Mouse (Mus musculus) adrenal gland, adult 18-20 months (tissue): ENCODE data around the gene Nck1. TPM values are rescaled to one million over a fixed set of nuclear protein-coding genes. Genes with fewer than 3 reads are reported as not detected.

Experiments used
- DNase-seq, 2 experiments: peaks; one replicate each; pipeline ENCODE4 v3.0.0; 2021 to 2022; ENCODE audit warnings: low spot score in 2 of 2
- long read RNA-seq, 2 experiments: library from polyadenylated mRNA; stranded (forward); transcript quantifications; one replicate each; pipeline ENCODE4 v2.0.0; 2021
- total RNA-seq, 2 experiments: library from RNA; stranded (reverse); gene quantifications; 1 replicate in 1 of 2; 2 replicates in 1 of 2; pipeline ENCODE4 v1.2.3; 2021

The Nck1 gene
- 10 to 100 TPM; 49.3 to 49.9 TPM for total RNA-seq
- long read RNA-seq, experiment 1, full-length matches to known transcripts, result 11 of 13 reads
- long read RNA-seq, experiment 1, partial matches to known transcripts, result 0 of 13 reads
- long read RNA-seq, experiment 1, other reads (novel, unspliced or antisense), result 2 of 13 reads
- long read RNA-seq, experiment 2, full-length matches to known transcripts, result 40 of 47 reads
- long read RNA-seq, experiment 2, partial matches to known transcripts, result 3 of 47 reads
- long read RNA-seq, experiment 2, other reads (novel, unspliced or antisense), result 4 of 47 reads

DNA sequence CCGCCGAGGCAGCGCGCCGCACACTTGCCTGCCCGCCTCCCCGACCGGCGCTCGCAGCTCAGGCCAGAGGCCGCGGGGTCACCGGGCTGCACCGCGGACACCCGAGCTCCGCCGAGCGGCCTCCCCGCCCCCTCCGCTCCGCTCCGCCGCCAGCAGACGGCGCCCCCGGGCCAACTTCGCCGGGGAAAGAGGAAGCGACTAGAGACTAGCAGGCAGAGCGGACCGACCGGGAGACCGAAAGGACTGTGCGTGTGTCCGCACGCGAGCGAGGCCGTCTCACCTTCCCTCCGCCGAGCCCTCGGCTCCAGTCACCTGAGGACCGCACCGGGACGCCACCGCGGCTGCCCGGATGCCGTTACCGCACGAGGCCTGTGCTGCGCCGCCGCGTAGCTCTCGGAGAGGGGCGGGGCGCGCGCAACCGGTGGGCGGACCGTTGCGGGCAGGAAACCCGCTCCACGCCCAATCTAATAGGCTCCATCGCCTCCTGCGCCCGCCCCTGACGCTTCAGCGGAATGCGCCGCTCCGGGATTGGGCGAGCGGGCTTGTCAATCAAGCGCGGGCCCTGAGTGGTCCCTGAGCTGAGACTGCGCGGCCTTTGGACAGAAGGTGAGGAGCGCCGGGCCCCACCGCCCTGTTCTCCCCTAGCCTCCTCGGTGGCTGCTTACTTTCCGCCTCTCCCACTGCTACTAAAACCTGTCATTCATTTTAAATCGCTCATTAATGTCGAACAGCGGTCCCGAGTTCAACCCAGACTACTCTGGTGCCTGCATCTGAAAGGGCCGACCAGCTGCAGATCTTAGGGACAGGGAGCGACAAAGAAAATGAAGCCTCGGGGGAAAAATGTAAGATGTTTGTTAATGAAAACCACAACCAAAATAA, at the start of gene Nck1:
Gene Nck1, minus strand, starts transcription at position 420 of the 879 bp plus-strand sequence.
- DNase-seq, result peak; percentile 98

DNA sequence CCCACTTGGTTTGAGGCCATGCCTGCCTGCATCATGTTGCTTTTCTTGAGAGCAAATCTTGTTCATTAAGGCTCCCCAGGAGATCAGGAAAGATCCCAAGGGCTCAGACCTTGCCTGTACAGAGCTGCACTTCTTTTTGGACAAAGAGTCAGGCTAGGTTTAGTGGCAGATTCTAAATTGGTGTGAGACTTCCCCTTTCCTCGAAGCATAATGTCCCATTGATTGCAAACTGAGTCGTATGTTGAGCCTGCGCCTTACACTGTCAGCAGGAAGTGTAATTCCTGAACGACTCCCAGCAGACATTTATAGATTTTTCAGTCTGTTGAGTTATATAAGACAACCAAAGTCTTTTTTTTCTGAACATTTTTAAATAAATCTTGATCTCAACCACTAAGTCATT, 44.5 kb upstream of the Nck1 start:
- DNase-seq, result no peak

DNA sequence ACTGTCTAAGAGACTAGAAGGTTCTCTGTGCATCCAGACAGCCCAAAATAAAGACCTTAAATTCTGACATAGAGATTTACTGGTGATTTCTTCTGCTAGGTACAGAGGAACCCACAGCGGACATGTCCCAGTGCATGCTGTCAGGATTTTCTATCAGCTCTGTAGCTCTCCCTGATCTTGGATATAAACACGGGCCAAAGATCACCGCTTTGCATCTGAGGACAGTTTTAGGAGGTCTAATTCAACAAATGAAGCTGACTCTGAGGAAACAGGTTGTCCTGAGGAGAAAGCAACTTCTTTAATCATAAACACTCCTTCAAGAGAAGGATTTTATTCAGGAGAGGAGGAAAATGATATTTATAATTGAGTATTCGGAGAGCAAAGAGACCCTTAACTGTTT, 38.1 kb upstream of the Nck1 start:
- DNase-seq, result no peak

DNA sequence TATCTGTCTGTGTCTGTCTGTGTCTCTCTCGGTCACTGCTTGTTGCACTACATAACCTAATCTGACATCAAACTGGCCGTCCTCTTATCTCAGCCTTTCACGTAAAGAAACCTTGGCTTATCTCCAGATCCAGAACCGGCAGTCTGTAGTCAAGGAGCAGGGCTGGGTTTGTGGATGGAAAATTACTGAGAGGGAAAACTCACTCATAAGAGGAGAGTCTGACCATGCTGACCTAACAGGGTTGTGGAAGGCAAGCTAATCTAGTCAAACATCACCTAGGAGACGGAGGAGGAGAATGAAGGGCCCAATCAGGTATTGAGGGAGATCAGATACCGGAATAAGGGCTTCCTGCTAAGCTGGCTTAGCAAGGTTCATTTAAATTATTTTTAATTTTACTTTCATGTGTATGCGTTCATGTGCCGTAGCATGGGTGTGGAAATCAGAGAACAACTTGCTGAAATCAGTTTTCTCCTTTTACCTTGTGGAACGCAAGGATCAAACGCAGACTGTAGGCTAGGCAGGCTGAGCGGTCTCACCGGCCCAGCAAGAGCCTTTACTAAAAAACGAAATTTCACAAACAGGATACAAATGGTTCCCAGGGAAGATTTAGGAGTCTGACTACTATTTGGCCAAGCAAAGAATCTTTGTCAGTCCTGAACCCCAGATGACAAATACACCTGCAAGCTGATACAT, 37.1 kb upstream of the Nck1 start:
- DNase-seq, result peak in 1 of 2 experiments; percentile 29

DNA sequence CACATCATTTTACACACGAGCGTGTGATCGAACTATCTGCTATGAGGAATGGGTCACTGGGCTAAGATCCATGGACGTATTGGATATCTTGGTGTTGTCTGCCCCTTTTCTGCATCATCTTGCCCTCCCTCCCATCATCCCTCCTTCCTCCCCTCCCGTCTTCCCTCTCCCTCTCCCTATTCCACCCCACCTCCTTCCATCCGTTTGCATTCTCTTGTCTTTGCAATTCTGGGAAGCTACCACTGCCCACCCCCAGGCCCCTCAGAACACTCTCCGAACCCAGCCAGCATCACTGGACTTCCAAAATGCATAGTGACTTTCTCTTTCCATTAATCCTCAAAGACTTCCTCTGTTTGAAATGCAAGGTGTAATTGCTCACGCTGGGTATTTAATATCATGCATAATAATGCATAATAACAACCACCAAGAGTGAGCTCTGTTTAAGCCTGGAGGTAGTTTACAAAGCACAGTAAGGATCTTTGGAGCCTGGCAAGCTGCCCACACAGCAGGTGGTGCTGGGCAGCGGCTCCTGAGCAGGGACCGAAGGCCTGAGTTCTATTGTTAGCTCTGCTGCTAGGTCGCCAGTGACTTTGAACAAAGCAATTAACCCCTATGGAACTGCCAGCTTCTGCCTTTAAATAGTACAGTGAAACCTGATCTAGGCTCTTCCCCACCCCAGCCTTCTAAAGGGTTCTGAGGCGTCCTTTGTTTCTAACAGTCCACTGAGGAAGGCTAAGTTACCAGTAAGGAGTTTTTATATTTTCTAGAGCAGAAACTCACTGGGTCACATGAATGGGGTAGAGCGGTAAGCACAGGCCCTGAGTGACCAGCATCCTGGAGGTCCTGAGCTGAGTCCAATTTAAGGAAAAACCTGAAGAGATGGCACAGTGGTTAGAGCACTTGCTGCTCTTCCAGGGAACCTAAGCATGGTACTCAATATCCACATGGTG, 35.9 kb upstream of the Nck1 start:
- no peak for DNase-seq

DNA sequence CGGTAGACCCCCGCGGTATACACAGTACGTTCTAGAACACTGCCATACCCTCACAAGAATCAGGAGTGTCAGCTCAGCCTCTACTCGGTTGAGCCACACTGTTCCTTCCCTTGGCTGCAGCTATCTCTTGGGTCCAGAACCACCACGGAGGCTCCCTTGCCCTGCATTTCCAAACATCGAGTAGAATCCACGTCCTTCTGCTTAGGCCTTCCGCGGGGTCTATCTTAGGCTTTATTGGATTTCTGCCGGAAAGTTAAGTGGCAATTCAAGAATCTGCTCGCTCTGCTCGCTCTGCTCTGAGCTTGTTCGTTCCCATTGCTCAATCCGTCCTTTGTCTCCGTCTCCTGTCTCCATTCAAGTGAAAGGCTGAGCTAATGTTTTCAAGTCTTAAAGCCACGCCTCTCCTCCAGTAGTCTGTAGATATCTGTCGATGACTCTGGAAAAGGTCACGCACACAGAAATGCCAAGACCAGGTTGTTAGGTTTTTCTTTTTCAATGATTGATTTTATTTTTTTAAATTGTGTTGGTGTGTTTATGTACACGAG, 34.3 kb upstream of the Nck1 start:
- DNase-seq, result no peak

DNA sequence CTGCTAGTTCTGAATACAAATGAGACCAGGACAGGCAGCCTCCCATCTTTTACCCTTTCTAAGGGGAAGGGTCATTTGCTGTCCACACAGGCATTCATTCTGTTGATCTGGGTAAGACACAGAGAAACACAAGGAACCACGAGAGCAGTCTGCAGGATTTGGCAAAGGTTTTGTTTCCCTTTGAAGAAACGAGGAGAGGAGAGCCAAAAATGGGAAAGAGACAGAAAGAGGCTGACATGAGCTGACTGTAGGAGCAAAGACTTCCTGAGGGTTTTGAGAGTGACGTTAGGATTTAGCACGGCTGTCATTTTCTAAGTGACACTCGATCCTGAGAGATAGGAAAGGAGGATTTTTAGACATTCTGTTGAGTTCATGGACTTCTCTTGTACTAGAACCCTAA, 28.0 kb upstream of the Nck1 start:
- DNase-seq, result no peak

DNA sequence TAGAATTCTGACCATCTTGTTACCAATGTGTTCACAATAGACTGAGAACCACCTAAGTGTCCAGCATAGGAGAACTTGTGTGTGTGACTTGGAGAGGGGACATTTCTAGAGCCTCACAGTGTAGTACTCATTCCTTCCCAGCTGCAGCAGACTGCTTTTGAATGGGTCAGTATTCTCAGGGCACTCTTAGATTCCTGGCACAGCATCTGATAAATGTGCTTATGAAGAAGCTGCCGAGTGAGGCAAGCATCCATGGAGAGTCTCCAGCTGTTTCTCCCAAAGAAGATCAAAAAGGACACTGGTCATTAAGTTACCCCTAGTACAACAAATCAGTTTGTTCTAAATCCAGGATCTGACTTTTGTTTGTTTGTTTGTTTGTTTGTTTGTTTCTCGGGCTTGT, 27.4 kb upstream of the Nck1 start:
- no peak for DNase-seq

DNA sequence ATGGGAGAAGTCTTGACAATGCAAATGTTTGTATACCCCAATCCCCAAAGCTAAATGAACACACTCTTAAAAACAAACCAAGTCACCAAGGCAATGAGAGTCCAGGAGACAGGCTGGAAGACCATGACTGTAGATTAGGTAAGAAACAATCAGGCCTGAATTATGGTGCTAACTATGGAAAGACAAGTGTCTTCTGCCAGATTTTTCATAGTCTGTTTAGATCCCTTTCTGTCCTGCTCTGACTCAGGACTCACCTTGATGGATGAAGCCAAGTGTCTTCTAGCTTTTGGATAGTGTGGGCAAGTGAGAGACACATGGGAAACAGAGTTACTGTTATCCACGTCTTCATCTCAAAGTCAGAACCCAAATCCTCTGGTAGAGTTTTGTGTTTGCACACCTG, 25.6 kb upstream of the Nck1 start:
- no peak for DNase-seq

DNA sequence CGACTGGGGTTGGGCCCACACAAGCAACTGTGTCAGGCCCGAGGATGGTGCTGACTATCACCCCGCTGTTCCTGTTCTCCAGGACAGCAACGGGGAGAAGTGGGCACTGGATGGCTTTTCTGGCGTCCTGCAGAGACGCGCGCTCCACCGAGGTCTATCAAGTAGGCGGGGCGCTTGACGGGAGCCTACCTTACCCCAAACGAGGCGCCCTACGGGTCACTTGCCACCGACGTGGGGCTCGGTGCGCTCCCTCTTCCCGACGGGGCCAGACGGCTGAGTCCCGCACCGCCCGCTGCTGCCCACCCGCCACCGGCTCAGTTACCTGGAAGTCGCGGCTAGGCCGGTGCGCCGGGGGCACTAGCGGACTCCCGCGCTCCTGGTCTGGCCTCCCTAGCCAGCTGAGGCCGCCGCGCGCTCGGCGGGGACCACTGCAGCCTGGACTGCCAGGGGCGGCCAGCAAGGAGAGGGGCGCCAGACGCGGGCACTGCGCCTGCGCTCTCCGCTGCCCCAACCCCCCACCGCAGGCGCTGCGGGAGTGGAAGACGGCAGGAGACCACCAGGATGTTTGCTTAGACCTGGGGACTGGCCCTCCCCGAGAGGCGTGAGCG, 24.8 kb upstream of the Nck1 start, which contains the start of gene Slc35g2:
Gene Slc35g2, minus strand, starts transcription at position 465 of the 608 bp plus-strand sequence.
- peak; percentile 45 to 46 for DNase-seq

DNA sequence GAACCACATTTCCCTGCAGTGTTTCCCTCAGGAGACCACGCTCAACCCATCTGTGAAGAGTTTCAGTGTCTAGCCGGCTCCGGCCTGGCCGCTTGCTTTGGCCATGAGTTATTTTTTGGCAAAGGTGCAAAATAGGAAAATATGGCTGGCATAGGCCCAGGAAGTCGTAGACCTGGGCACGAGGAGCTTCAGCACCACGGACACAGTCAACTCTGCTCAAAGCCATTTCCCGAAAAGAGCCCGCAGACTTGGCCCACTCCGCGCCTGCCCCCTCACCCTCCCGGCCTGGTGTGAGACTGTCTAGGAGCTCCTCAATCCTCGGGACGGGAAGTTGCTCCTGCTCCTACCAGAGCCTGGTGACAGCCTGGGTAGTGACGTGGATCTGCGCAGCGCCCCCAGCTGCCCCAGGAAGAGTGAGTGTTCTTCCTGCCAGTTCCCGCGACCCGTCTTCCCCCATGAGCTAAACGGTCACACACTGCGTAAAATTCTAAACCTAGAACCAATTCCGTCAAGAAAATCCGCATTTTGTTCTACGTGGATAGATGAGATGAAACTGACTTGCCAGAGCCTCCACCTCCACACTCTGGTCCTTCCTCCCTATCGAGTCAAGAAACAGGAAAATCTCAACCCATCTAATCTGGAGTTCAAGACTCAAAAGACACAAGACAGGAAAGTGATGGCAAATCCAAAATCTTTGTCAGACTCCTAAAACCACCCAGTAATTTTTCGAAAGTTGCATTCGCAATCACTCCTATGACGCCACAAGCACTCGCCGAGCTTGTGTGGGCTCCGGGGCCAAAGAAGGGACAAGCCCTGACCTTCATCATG, 24.1 kb upstream of the Nck1 start:
- peak; percentile 42 to 47 for DNase-seq

DNA sequence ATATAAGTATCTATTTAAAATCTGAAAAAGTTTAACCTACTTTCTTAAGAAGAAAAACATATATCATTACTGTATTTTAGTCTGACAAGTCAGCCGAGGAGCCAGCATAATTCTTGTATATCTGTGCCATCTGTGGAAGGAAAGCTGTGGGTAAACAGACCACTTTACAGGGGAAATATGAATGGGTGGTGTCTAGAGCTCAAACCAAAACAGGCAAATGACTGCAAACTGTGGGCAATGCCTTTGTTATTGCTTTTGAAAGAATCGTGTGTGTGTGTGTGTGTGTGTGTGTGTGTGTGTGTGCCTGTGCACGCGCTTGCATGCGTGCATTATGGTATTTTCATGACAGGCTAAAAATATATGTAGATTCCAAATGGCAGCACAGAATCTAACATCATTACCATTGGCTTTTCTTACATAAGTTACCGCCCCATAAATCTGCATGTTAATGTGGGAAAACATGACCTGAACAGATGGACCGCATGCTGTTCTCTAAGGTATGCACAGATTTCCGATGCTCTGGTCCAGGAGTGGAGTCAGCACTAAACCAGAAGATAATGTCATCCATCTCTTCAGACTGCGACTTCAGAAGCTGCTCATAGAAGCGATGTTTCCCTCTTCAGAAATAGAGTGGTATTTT, 14.4 kb upstream of the Nck1 start:
- DNase-seq, result no peak

DNA sequence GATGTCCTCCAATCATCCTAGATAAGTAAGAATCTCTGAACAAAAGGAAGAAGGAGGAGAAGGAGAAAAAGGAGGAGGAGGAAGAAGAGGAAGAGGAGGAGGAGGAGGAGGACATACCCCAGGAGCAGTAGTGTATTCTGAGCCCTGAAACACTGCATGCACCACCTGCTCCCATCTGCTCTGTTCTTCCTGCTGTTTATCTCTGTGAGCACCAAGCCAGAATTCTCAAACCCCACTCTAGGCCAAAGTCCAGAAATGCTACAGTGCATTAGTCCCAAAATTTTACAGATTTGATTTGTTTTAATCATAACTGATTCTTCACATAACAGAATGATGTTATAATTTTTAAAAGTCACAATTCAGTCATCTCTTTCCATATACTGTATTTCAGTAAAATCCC, 13.1 kb upstream of the Nck1 start:
- DNase-seq, result no peak

DNA sequence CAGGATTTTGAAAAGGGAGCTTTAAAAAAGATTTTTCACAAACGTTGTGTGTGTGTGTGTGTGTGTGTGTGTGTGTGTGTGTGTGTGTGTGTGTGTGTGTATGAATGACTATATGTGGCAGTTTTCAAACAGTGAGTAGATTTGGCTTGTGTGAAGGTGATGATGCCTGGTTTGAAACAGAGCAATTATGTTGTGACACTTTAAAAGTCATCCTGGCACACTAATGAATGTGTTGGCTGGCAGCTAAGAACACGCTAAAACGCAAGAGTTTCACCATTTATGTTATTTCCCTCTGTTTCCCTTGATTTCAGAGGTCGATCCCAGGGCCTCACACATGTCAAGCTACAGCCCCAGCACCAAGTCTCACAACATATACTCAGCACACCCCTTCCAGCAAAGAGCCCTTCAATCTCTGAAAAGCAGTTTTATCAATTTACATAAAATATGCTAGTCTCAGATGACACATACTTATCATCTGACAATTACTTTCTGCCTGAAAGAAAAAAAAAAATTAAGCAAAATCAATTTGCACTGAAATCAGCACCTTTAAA, 12.2 kb upstream of the Nck1 start:
- no peak for DNase-seq

DNA sequence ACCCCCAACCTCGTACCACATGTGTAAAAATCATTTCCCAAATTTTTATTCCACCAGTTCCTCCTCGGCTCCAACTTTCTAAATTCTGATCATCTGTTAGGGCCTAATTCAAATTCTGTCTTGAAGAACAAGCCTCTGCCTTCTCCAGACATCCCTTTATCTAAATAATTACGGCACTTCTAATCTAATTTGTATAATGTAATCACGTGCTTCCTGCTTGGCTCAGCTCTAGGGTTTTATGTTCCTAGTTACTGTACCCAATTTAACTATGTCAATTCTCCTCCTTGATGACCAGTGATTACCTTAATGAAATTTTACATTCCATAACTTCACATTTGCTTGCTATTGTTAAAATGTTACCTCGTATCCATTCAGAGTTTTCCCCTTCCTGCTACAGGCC, 9.8 kb upstream of the Nck1 start:
- DNase-seq, result no peak

DNA sequence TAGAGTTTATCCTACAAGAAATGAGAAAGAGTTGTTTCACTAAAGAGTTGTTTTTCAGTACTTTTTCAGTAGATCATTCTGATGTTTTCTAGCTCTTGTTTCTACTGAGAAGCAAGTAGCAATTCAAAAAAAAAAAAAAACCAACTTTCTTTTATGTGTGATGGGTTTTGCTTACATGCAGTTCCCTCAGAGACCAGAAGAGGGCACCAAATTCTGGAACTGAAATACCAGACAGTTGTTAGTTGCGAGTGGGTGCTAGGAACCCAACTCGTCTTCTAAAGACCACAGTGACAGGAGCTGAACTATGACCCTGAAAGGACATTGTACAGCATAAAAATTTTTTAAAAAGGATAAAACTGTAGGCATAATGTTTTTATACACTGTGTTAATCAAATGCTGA, 2.4 kb upstream of the Nck1 start:
- no peak for DNase-seq

DNA sequence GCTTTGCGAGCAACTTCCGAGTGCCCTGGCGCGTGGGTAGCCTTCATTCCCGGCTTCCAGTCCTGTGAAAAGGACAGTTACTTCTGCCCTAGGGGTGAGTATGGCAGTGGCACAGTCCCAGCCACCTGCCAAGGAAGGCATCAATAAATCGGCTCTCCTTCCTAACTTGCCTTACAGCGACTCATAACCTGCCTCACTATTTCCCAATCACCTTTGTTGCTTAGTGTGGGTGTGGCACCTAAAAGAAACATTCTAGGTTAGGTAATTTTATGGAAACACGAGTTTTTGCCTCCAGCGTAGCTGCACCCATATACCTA, 618 bp upstream of the Nck1 start:
- no peak for DNase-seq

DNA sequence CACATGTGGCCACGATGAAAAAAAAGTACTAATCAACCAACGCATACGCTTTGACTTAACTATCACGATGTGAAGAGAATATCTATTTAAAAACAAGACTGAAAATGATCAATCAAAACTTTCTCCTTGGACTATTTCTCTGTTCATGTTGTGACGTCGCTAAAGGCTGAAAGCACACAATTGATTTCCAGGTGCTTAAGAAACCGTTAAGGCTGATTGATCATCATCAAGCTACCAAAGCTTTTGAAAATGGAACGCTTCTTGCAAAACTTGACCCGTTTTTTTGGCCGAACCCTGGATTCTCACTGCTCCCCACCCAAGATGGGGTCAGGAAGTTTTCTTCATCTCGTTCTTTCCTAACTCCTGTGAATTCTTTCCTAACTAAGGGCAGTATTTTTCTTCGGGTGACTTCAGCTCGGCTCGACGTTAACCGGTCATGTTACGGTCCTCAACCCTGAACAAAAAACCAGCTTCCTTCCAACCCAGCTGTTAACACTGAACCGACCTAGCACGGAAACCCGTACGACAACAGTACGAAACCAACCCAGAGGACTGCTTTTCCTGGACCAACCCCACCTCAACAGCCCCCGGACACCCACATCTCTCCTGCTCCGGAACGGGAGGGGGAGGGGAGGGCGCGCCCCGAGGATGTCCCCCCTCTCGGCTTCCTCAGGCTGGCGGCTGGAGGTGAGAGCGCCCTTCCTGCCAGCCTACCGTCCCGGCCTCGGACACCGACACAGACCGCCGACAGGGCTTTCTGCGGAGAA, 803 bp downstream of the Nck1 start:
- DNase-seq, result no peak
